Mouse (Mus musculus) liver, embryonic 15.5 days (tissue): Measurements from ENCODE around the gene Igf2. TPM values are rescaled to one million over a fixed set of nuclear protein-coding genes. Genes with fewer than 3 reads are reported as not detected.

Experiments
- ATAC-seq: fragments of 200-750 bp; cut with Nextera tagmentation; 2 replicates; pipeline ENCODE4 v1.8.0; 2017; ENCODE audit warnings: moderate number of reproducible peaks, mild to moderate bottlenecking, moderate library complexity; ENCODE audit not compliant: insufficient read depth
- H3K27ac ChIP-seq: fragments of 300-500 bp; sonication (generic); replicated peaks from 2 replicates; pipeline ENCODE4 v1.5.1; 2015; ENCODE audit warnings: mild to moderate bottlenecking, inconsistent platforms
- H3K27me3 ChIP-seq: fragments of 300-500 bp; sonication (generic); 2 replicates; pipeline ENCODE4 v1.6.1; 2015; ENCODE audit warnings: mild to moderate bottlenecking, inconsistent platforms
- H3K36me3 ChIP-seq: fragments of 300-500 bp; sonication (generic); replicated peaks from 2 replicates; pipeline ENCODE4 v1.6.1; 2015; ENCODE audit warnings: moderate library complexity, mild to moderate bottlenecking, inconsistent platforms
- H3K4me1 ChIP-seq: fragments of 300-500 bp; sonication (generic); replicated peaks from 2 replicates; pipeline ENCODE4 v1.6.1; 2015; ENCODE audit warnings: inconsistent platforms
- H3K4me2 ChIP-seq: fragments of 300-500 bp; sonication (generic); 2 replicates; pipeline ENCODE4 v1.6.1; 2015; ENCODE audit warnings: moderate library complexity, mild to moderate bottlenecking, inconsistent platforms
- H3K4me3 ChIP-seq: fragments of 300-500 bp; sonication (generic); replicated peaks from 2 replicates; pipeline ENCODE4 v1.5.1; 2015; ENCODE audit warnings: mild to moderate bottlenecking, inconsistent platforms
- H3K9ac ChIP-seq: fragments of 300-500 bp; sonication (generic); 2 replicates; pipeline ENCODE4 v1.6.1; 2015; ENCODE audit warnings: moderate library complexity, mild to moderate bottlenecking, inconsistent platforms
- H3K9me3 ChIP-seq: fragments of 300-500 bp; sonication (generic); replicated peaks from 2 replicates; pipeline ENCODE4 v1.6.1; 2016; ENCODE audit warnings: inconsistent platforms
- WGBS: fragments of 180-500 bp; shearing (Covaris S2); methylation state at CpG from one replicate; pipeline ENCODE4 v1.1.7; 2015; ENCODE audit warnings: mixed read lengths; ENCODE audit not compliant: insufficient replicate concordance; 5-methylcytosine and 5-hydroxymethylcytosine counted together
- polyA plus RNA-seq: library from polyadenylated mRNA; unstranded; fragments of >200 nt; fragmentation: Nextera tagmentation; extraction: Ambion mirVana; gene quantifications from 2 replicates; pipeline ENCODE4 v1.2.1, GENCODE M21; 2015

The Igf2 gene
- polyA plus RNA-seq, result 619 and 685 TPM in 2 replicates

GRCm38 (mm10) chr7:142666659-142667058 lies at the start of gene Igf2:
TSS of gene Igf2 (minus strand) at chr7:142666816.
- WGBS, result 46% methylated on average over 2 of the region's 2 CpGs
- no peak for ATAC-seq

GRCm38 (mm10) chr7:142714783-142715498 lies 48.3 kb upstream of the Igf2 start:
- no peak overlapping the region for H3K27ac ChIP-seq
- H3K4me2 ChIP-seq, result no peak overlapping the region
- no peak overlapping the region for H3K9ac ChIP-seq
- ATAC-seq, result no peak
- no peaks in the 10 kb centered on the region for H3K4me1 ChIP-seq
- 13% methylated on average over 8 of the region's 8 CpGs for WGBS
- no peaks in the 10 kb centered on the region for H3K9me3 ChIP-seq
- H3K4me3 ChIP-seq, result no peak overlapping the region
- H3K36me3 ChIP-seq, result no peaks in the 10 kb centered on the region
- H3K27me3 ChIP-seq, result peaks cover 4% of the 10 kb centered on the region; the same call in 1 of the 2 replicates

More at GRCm38 (mm10) chr7:142666659-142667058, at the start of gene Igf2:
- Histone ChIP-seq H3K36me3 (no peaks in the 10 kb centered on the region), H3K9ac (no peak within 1 kb of the TSS), H3K4me3 (no peak within 1 kb of the TSS), H3K27ac (no peak within 1 kb of the TSS), H3K9me3 (peaks cover 11% of the 10 kb centered on the region), H3K4me2 (no peak within 1 kb of the TSS), H3K4me1 (peaks cover 5% of the 10 kb centered on the region; the same call in 1 of the 2 replicates), H3K27me3 (peaks cover 55% of the 10 kb centered on the region)

- Histone ChIP-seq H3K27me3 (no peaks in the 10 kb centered on the region), H3K9me3 (no peaks in the 10 kb centered on the region), H3K4me3 (no peak overlapping the region)
Observed at GRCm38 (mm10) chr7:142706873-142707272, 40.3 kb upstream of the Igf2 start.

GRCm38 (mm10) chr7:142699334-142699860 lies 32.8 kb upstream of the Igf2 start:
- Histone ChIP-seq H3K36me3 (no peaks in the 10 kb centered on the region), H3K27me3 (no peaks in the 10 kb centered on the region), H3K4me1 (no peaks in the 10 kb centered on the region), H3K27ac (no peak overlapping the region), H3K4me3 (no peak overlapping the region), H3K4me2 (no peak overlapping the region), H3K9ac (no peak overlapping the region), H3K9me3 (no peaks in the 10 kb centered on the region)
- WGBS, result 52% methylated on average over 5 of the region's 5 CpGs
- ATAC-seq, result no peak

More at GRCm38 (mm10) chr7:142706873-142707272, 40.3 kb upstream of the Igf2 start:
- Histone ChIP-seq H3K9ac (no peak overlapping the region), H3K4me1 (no peaks in the 10 kb centered on the region), H3K4me2 (no peak overlapping the region), H3K27ac (no peak overlapping the region), H3K36me3 (no peaks in the 10 kb centered on the region)
- 59% methylated on average over 2 of the region's 2 CpGs for WGBS
- ATAC-seq, result no peak

GRCm38 (mm10) chr7:142678611-142679010 lies 12.0 kb upstream of the Igf2 start:
- ATAC-seq, result no peak
- 67% methylated on average over 3 of the region's 3 CpGs for WGBS
- Histone ChIP-seq H3K4me1 (no peaks in the 10 kb centered on the region), H3K4me2 (no peak overlapping the region), H3K36me3 (no peaks in the 10 kb centered on the region), H3K27me3 (no peaks in the 10 kb centered on the region; the same call in 1 of the 2 replicates), H3K27ac (no peak overlapping the region), H3K9me3 (no peaks in the 10 kb centered on the region), H3K4me3 (no peak overlapping the region), H3K9ac (no peak overlapping the region)

GRCm38 (mm10) chr7:142675644-142676043 lies 9.0 kb upstream of the Igf2 start:
- H3K9me3 ChIP-seq, result 0 out of 2 replicates have a peak, but pooled peaks cover 4% of the 10 kb centered on the region
- WGBS, result 5% methylated on average over 3 of the region's 3 CpGs
- no peak overlapping the region for H3K4me3 ChIP-seq
- H3K9ac ChIP-seq, result no peak overlapping the region
- no peaks in the 10 kb centered on the region; the same call in 1 of the 2 replicates for H3K27me3 ChIP-seq
- H3K27ac ChIP-seq, result no peak overlapping the region
- H3K36me3 ChIP-seq, result no peaks in the 10 kb centered on the region
- no peak for ATAC-seq
- no peaks in the 10 kb centered on the region for H3K4me1 ChIP-seq
- no peak overlapping the region for H3K4me2 ChIP-seq

GRCm38 (mm10) chr7:142675141-142675540 lies 8.5 kb upstream of the Igf2 start:
- 49% methylated on average over 6 of the region's 6 CpGs for WGBS
- no peak overlapping the region for H3K9ac ChIP-seq
- no peaks in the 10 kb centered on the region for H3K36me3 ChIP-seq
- no peak overlapping the region for H3K4me3 ChIP-seq
- H3K4me2 ChIP-seq, result no peak overlapping the region
- no peaks in the 10 kb centered on the region; the same call in 1 of the 2 replicates for H3K27me3 ChIP-seq
- ATAC-seq, result no peak
- H3K9me3 ChIP-seq, result peaks cover 7% of the 10 kb centered on the region; the same call in 1 of the 2 replicates
- no peak overlapping the region for H3K27ac ChIP-seq
- H3K4me1 ChIP-seq, result no peaks in the 10 kb centered on the region

- Histone ChIP-seq H3K27me3 (peaks cover under 1% of the 10 kb centered on the region; the same call in 1 of the 2 replicates), H3K27ac (no peak overlapping the region), H3K4me2 (no peak overlapping the region), H3K36me3 (no peaks in the 10 kb centered on the region), H3K4me1 (no peaks in the 10 kb centered on the region), H3K4me3 (no peak overlapping the region), H3K9ac (no peak overlapping the region), H3K9me3 (peaks cover 11% of the 10 kb centered on the region)
- ATAC-seq, result no peak
- WGBS, result 12% methylated on average over 4 of the region's 4 CpGs
Observed at GRCm38 (mm10) chr7:142672120-142672519, 5.5 kb upstream of the Igf2 start.

- no peak overlapping the region for H3K27ac ChIP-seq
Observed at GRCm38 (mm10) chr7:142671067-142671466, 4.5 kb upstream of the Igf2 start.

GRCm38 (mm10) chr7:142669751-142670625 lies 3.4 kb upstream of the Igf2 start, which contains the start of gene Gm49394:
TSS of gene Gm49394 (minus strand) at chr7:142669942.
- Histone ChIP-seq H3K27me3 (peaks cover 22% of the 10 kb centered on the region), H3K36me3 (no peaks in the 10 kb centered on the region), H3K9me3 (peaks cover 11% of the 10 kb centered on the region), H3K4me1 (no peaks in the 10 kb centered on the region), H3K9ac (no peak within 1 kb of the TSS), H3K4me3 (no peak within 1 kb of the TSS), H3K4me2 (no peak within 1 kb of the TSS), H3K27ac (no peak within 1 kb of the TSS)
- WGBS, result 76% methylated on average over 23 of the region's 23 CpGs
- ATAC-seq, result no peak

More at GRCm38 (mm10) chr7:142671067-142671466, 4.5 kb upstream of the Igf2 start:
- H3K9me3 ChIP-seq, result peaks cover 11% of the 10 kb centered on the region
- H3K4me2 ChIP-seq, result no peak overlapping the region
- H3K9ac ChIP-seq, result no peak overlapping the region
- no peaks in the 10 kb centered on the region for H3K36me3 ChIP-seq
- no peak overlapping the region for H3K4me3 ChIP-seq
- no peaks in the 10 kb centered on the region for H3K4me1 ChIP-seq
- H3K27me3 ChIP-seq, result peaks cover 11% of the 10 kb centered on the region
- 69% methylated on average over 1 of the region's 1 CpGs for WGBS
- no peak for ATAC-seq

GRCm38 (mm10) chr7:142668328-142668727 lies 1.7 kb upstream of the Igf2 start:
- Histone ChIP-seq H3K4me3 (no peak overlapping the region), H3K4me1 (peaks cover 5% of the 10 kb centered on the region; the same call in 1 of the 2 replicates), H3K9ac (no peak overlapping the region), H3K27ac (no peak overlapping the region), H3K36me3 (no peaks in the 10 kb centered on the region), H3K4me2 (no peak overlapping the region), H3K27me3 (peaks cover 38% of the 10 kb centered on the region), H3K9me3 (peaks cover 11% of the 10 kb centered on the region)
- ATAC-seq, result no peak
- 78% methylated on average over 1 of the region's 1 CpGs for WGBS
